8 mouse cellular contexts compared by ENCODE assay signal in the genomic region with DNA sequence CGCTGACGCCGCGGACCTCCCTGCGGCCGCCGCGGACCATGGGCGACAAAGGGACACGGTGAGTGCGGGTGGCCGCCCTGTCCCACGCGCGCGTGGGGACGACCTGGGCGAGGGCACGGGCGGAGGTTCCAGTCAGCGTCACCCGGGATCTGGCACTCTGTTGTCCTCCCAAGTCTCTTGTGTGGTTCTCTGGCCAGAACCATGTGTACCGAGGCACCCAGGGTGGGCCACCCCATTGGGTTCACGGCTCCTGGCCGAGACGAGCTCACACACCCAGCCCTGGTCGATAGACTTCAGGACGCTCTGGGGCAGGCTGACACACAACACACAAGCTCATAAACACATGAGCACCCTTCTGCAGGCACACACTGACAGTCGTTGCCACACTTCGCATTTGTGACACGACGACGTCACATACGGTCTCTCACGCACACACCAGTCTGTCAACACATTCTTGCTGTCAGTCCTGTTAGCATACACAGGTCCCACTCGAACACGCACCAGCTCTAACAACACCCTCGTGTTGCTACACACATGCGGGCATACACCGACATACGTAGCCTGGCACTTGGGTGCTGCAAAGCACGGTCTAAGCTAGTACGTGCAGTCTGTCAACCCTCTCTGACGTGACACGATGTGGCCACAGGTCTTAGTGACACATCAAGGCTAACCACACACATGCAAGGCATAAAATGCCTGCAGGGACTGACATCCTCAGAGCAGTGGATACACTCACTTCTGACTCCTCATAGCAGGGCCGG. TPM values are rescaled to one million over a fixed set of nuclear protein-coding genes. Genes with fewer than 3 reads are reported as not detected.
DNase-seq lines count a peak whose midpoint lies in the region; ATAC-seq and TF ChIP-seq lines count a peak whose summit lies in the region.

No protein-coding gene starts in this region.

- WGBS in heart, embryonic 11.5 days (ENCODE audit: insufficient replicate concordance) = 5% methylated on average over 46 of the region's 46 CpGs
- WGBS in embryonic facial prominence, embryonic 11.5 days = 9% methylated on average over 46 of the region's 46 CpGs
- 5% methylated on average over 38 of the region's 46 CpGs for WGBS in hindbrain, embryonic 15.5 days
- 3% methylated on average over 44 of the region's 46 CpGs for WGBS in lung, embryonic 14.5 days
- 4% methylated on average over 46 of the region's 46 CpGs for WGBS in neural tube, embryonic 15.5 days

- H3K4me2 ChIP-seq in heart, embryonic 11.5 days = peak overlapping the region; percentile 93
- H3K4me2 ChIP-seq in embryonic facial prominence, embryonic 11.5 days (ENCODE audit: low read depth, low read length) = peak overlapping the region; percentile 93
- H3K4me2 ChIP-seq in hindbrain, embryonic 15.5 days = peak overlapping the region; percentile 68
- H3K4me2 ChIP-seq in lung, embryonic 14.5 days = peak overlapping the region; percentile 92
- H3K4me2 ChIP-seq in neural tube, embryonic 15.5 days = peak overlapping the region; percentile 83

- peaks cover 47% of the 10 kb centered on the region for H3K4me1 ChIP-seq in heart, embryonic 11.5 days (ENCODE audit: control insufficient read depth, insufficient read depth, low read length)
- peaks cover 6% of the 10 kb centered on the region; the same call in 1 of the 2 replicates for H3K4me1 ChIP-seq in embryonic facial prominence, embryonic 11.5 days (ENCODE audit: control insufficient read depth, insufficient read depth, low read length)
- H3K4me1 ChIP-seq in hindbrain, embryonic 15.5 days (replicated peaks) = peaks cover 63% of the 10 kb centered on the region
- peaks cover 39% of the 10 kb centered on the region for H3K4me1 ChIP-seq in lung, embryonic 14.5 days (ENCODE audit: insufficient read depth)
- H3K4me1 ChIP-seq in neural tube, embryonic 15.5 days = peaks cover 64% of the 10 kb centered on the region

- no peak for DNase-seq in heart, postnatal 4 days
- DNase-seq in CD8-positive naive resting alpha-beta T cell, adult 2 months (ENCODE audit: low read depth in 2 of 2, low spot score in 2 of 2) = peak; percentile 79 to 81
- DNase-seq in embryonic facial prominence, embryonic 11.5 days (ENCODE audit: low spot score) = no peak
- DNase-seq in lung, embryonic 14.5 days = peak; percentile 53
- no peak for DNase-seq in frontal cortex, postnatal 25 days (ENCODE audit: low spot score in 2 of 2)

- TF ChIP-seq CTCF in lung, embryonic 14.5 days (IDR thresholded peaks at IDR 0.05; ENCODE audit: low read depth) = no peak

- peak overlapping the region; percentile 73 for H3K4me3 ChIP-seq in heart, embryonic 11.5 days (ENCODE audit: low read depth, low read length)
- peak overlapping the region; percentile 80 for H3K4me3 ChIP-seq in embryonic facial prominence, embryonic 11.5 days (ENCODE audit: low read depth, low read length)
- peak overlapping the region; percentile 57 for H3K4me3 ChIP-seq in hindbrain, embryonic 15.5 days
- peak overlapping the region; percentile 77 for H3K4me3 ChIP-seq in lung, embryonic 14.5 days (ENCODE audit: low read depth, low read length)
- H3K4me3 ChIP-seq in neural tube, embryonic 15.5 days (replicated peaks) = peak overlapping the region; percentile 66

- H3K9me3 ChIP-seq in heart, embryonic 11.5 days (replicated peaks; ENCODE audit: control insufficient read depth, low read length) = no peaks in the 10 kb centered on the region
- H3K9me3 ChIP-seq in embryonic facial prominence, embryonic 11.5 days (replicated peaks; ENCODE audit: control insufficient read depth, low read length) = no peaks in the 10 kb centered on the region
- H3K9me3 ChIP-seq in hindbrain, embryonic 15.5 days = no peaks in the 10 kb centered on the region
- no peaks in the 10 kb centered on the region for H3K9me3 ChIP-seq in lung, embryonic 14.5 days (ENCODE audit: low read depth, low read length)
- H3K9me3 ChIP-seq in neural tube, embryonic 15.5 days (replicated peaks) = no peaks in the 10 kb centered on the region

- H3K27ac ChIP-seq in heart, embryonic 11.5 days (ENCODE audit: low read depth, low read length) = peak overlapping the region; percentile 94
- H3K27ac ChIP-seq in embryonic facial prominence, embryonic 11.5 days (replicated peaks; ENCODE audit: low read depth, low read length) = peak overlapping the region; percentile 68
- H3K27ac ChIP-seq in hindbrain, embryonic 15.5 days (replicated peaks) = peak overlapping the region; percentile 93
- H3K27ac ChIP-seq in lung, embryonic 14.5 days (ENCODE audit: low read depth) = peak overlapping the region; percentile 93
- peak overlapping the region; percentile 93 for H3K27ac ChIP-seq in neural tube, embryonic 15.5 days (replicated peaks)

- H3K9ac ChIP-seq in heart, embryonic 11.5 days (ENCODE audit: low read depth, low read length) = peak overlapping the region; percentile 89
- H3K9ac ChIP-seq in embryonic facial prominence, embryonic 11.5 days (replicated peaks; ENCODE audit: low read length) = peak overlapping the region; percentile 83
- peak overlapping the region; percentile 71 for H3K9ac ChIP-seq in hindbrain, embryonic 15.5 days
- H3K9ac ChIP-seq in lung, embryonic 14.5 days = peak overlapping the region; percentile 90
- H3K9ac ChIP-seq in neural tube, embryonic 15.5 days (replicated peaks) = peak overlapping the region; percentile 75

- ATAC-seq in heart, embryonic 11.5 days (replicated peaks; ENCODE audit: insufficient number of reproducible peaks, low FRiP score, low TSS enrichment) = peak; percentile 15; the same call in 1 of the 2 replicates
- peak; percentile 11; the same call in 1 of the 2 replicates for ATAC-seq in embryonic facial prominence, embryonic 11.5 days (replicated peaks; ENCODE audit: insufficient number of reproducible peaks, low FRiP score, low TSS enrichment, low read depth)
- peak; percentile 55 for ATAC-seq in hindbrain, embryonic 15.5 days (ENCODE audit: low FRiP score, low read depth)
- peak; percentile 42 for ATAC-seq in lung, embryonic 14.5 days (ENCODE audit: insufficient read depth)
- ATAC-seq in neural tube, embryonic 15.5 days (ENCODE audit: low FRiP score) = peak; percentile 54

- no peaks in the 10 kb centered on the region for H3K27me3 ChIP-seq in heart, embryonic 11.5 days (ENCODE audit: control insufficient read depth, insufficient read depth, low read length)
- H3K27me3 ChIP-seq in embryonic facial prominence, embryonic 11.5 days (ENCODE audit: control insufficient read depth, insufficient read depth, low read length) = no peaks in the 10 kb centered on the region
- H3K27me3 ChIP-seq in hindbrain, embryonic 15.5 days = no peaks in the 10 kb centered on the region
- no peaks in the 10 kb centered on the region for H3K27me3 ChIP-seq in lung, embryonic 14.5 days (ENCODE audit: insufficient read depth, low read length)
- H3K27me3 ChIP-seq in neural tube, embryonic 15.5 days (replicated peaks) = no peaks in the 10 kb centered on the region

- H3K36me3 ChIP-seq in heart, embryonic 11.5 days (ENCODE audit: control insufficient read depth, insufficient read depth, low read length) = no peaks in the 10 kb centered on the region
- no peaks in the 10 kb centered on the region for H3K36me3 ChIP-seq in embryonic facial prominence, embryonic 11.5 days (replicated peaks; ENCODE audit: control insufficient read depth, insufficient read depth, low read depth, low read length)
- no peaks in the 10 kb centered on the region for H3K36me3 ChIP-seq in hindbrain, embryonic 15.5 days
- no peaks in the 10 kb centered on the region for H3K36me3 ChIP-seq in lung, embryonic 14.5 days (ENCODE audit: insufficient read depth)
- H3K36me3 ChIP-seq in neural tube, embryonic 15.5 days = no peaks in the 10 kb centered on the region

RNA-seq across cellular contexts. Expression of a gene that starts 0.7 kb away (rescaled TPM):
- 4.9 and 5.3 TPM in 2 replicates for polyA plus RNA-seq in heart, embryonic 11.5 days (2014; fragmentation: Nextera tagmentation; extraction: Ambion mirVana)
- 10 to 100 TPM; 31.0 to 32.5 TPM for total RNA-seq in heart, postnatal 4 days (2021)
- polyA plus RNA-seq in embryonic facial prominence, embryonic 11.5 days (2014; fragmentation: Nextera tagmentation; extraction: Ambion mirVana) = 2.7 and 3.0 TPM in 2 replicates
- 17.5 and 19.1 TPM in 2 replicates for polyA plus RNA-seq in hindbrain, embryonic 15.5 days (2015; fragmentation: Nextera tagmentation; extraction: Ambion mirVana)
- polyA plus RNA-seq in lung, embryonic 14.5 days (2014; fragmentation: Nextera tagmentation; extraction: Ambion mirVana) = 7.0 and 7.8 TPM in 2 replicates
- polyA plus RNA-seq in neural tube, embryonic 15.5 days (2015; fragmentation: Nextera tagmentation; extraction: Ambion mirVana) = 15.1 and 16.6 TPM in 2 replicates

RNA-seq across cellular contexts. Expression of a gene that starts 52.4 kb away (rescaled TPM):
- 591 and 608 TPM in 2 replicates for polyA plus RNA-seq in heart, embryonic 11.5 days (2014; fragmentation: Nextera tagmentation; extraction: Ambion mirVana)
- 100 to 1,000 TPM; 440 to 487 TPM for total RNA-seq in heart, postnatal 4 days (2021)
- polyA plus RNA-seq in embryonic facial prominence, embryonic 11.5 days (2014; fragmentation: Nextera tagmentation; extraction: Ambion mirVana) = 821 and 869 TPM in 2 replicates
- 401 and 427 TPM in 2 replicates for polyA plus RNA-seq in hindbrain, embryonic 15.5 days (2015; fragmentation: Nextera tagmentation; extraction: Ambion mirVana)
- 922 and 969 TPM in 2 replicates for polyA plus RNA-seq in lung, embryonic 14.5 days (2014; fragmentation: Nextera tagmentation; extraction: Ambion mirVana)
- 412 and 499 TPM in 2 replicates for polyA plus RNA-seq in neural tube, embryonic 15.5 days (2015; fragmentation: Nextera tagmentation; extraction: Ambion mirVana)

Comparison
In these comparisons a context has a peak if more than half of its experiments do, and no peak if none do; other contexts are left out.
1. DNase-seq: peak in CD8-positive naive resting alpha-beta T cell, adult 2 months (2 of 2) and lung, embryonic 14.5 days (single experiment); none in heart, postnatal 4 days (single experiment), embryonic facial prominence, embryonic 11.5 days (single experiment) and frontal cortex, postnatal 25 days (0 of 2).
2. Peak in every context shown above with its lines, with median percentiles within 50 percentile points of each other: ATAC-seq, H3K27ac ChIP-seq, H3K4me2 ChIP-seq, H3K4me3 ChIP-seq and H3K9ac ChIP-seq.